In the genomic region with DNA sequence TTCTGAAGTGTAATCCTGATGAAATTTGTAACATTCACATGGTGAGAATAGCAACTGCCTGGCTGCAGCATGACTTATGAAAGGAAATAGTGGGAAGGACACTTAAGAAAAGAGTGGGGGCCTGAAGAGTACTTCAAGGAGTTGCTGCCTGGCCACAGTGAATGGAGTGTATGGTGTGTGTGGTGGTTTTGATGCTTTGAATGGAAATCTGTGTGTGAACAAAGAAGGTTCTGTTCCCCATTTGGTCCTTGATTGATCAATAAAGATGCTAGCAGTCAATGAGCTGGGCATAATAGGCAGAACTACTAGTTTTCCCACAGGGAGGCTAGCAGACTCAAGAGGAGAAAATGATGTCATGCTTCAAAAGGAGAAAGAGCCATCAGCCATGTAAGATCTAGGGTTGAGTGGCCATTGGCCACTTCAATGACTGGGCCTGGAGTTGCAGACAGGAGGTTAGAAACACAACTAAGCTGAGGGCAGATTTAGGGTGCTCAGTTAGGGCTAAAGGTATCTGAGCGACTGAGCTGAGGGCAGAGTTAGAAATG, we compare ENCODE assay signal across 12 mouse cellular contexts.
"Had no signal": no experiment of that assay in that cellular context is flagged by ENCODE, and none has a peak within 500 bp of the region (broad histone marks: within the 10 kb centered on the region; RNA-seq: fewer than 3 reads in every experiment).

No protein-coding gene starts in this region.

- H3K9ac ChIP-seq: limb, embryonic 13.5 days; liver, embryonic 14.5 days; neural tube, embryonic 15.5 days had no signal

- H3K36me3 ChIP-seq: limb, embryonic 13.5 days; neural tube, embryonic 15.5 days had no signal

- H3K4me2 ChIP-seq: limb, embryonic 13.5 days; neural tube, embryonic 15.5 days had no signal

- H3K27ac ChIP-seq: kidney, postnatal 0 days; layer of hippocampus, adult 2 months; limb, embryonic 13.5 days; liver, embryonic 14.5 days; neural tube, embryonic 15.5 days had no signal

- H3K4me3 ChIP-seq: layer of hippocampus, adult 2 months; limb, embryonic 13.5 days; myocyte; neural tube, embryonic 15.5 days had no signal

- DNase-seq: kidney, adult 9 months; kidney, postnatal 36 days; left cerebral cortex, postnatal 4 days; lung, adult 18-20 months; thymus, adult 18-20 months; thymus, postnatal 14 days had no signal

- H3K4me1 ChIP-seq: limb, embryonic 13.5 days; neural tube, embryonic 15.5 days had no signal

- H3K27me3 ChIP-seq: limb, embryonic 13.5 days; neural tube, embryonic 15.5 days had no signal

- H3K9me3 ChIP-seq: limb, embryonic 13.5 days; neural tube, embryonic 15.5 days had no signal
